Mouse (Mus musculus): ENCODE measurements around the gene Mapk8.

Gene Mapk8

DNA sequence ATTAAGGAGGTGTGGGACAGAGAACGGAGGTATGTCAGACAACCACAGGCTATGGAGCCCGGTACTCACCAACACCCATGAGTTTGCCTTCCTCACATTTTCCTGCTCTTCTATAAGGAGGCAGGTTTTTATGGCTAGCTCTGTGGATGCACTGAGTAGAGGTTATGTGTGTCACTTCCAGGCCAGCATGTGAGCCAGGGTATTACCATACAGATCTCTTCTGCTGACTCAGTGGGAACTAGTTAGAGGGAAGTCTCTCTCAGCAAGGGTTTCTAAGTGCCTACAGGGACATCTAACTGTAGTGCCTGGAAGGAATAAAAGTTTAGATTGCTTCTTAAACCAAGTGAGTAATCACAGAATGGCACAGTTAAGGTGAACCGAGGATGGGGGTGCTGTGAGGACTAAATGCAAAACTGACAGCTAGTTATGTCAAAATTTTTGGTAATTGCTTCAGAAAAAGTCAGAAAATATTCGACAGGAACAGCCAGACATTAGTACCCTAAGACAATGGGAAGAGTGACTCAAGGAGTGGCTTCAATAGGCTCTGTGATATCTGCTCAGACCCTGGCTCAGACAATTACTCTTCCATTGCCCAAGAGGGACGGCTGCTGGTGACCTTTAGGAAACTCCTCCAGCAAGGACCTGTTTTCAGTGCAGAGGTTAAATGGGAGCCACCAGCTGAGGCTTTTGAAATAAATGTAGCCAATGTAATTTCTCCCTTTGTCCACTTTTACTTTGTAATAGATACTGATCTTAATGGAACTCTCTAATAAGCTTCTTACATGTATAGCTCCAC, 48.7 kb downstream of the Mapk8 start:
- DNase-seq, result no peak

DNA sequence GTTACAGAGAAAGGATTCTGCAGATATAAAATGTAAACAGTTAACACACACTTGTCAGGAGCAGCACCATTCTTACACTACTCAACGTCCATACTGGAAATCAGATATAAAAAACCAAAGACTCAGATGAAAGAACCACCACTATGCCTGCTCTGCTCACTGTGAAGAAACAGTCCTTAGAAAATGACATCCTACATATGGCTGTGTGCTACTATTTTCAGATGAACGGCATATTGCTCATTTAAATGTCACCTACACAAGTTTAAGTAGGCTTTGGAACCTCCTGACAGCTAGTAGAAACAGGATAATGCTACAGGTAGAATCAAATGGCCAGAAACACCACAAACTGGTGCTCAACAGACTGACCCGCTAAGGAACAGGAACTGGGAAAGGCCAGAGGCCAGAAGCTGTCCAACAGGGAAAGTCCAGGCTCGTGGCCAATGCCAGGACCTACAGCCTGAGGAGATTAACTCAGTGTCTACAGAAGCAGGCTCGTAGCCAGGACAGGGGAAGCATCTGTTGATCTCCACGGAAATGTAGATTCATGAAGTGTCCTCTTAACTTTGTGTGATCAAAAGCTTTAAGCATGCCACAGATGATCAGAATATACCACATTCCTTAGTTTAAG, 66.0 kb downstream of the Mapk8 start:
- peak; percentile 40 for DNase-seq

DNA sequence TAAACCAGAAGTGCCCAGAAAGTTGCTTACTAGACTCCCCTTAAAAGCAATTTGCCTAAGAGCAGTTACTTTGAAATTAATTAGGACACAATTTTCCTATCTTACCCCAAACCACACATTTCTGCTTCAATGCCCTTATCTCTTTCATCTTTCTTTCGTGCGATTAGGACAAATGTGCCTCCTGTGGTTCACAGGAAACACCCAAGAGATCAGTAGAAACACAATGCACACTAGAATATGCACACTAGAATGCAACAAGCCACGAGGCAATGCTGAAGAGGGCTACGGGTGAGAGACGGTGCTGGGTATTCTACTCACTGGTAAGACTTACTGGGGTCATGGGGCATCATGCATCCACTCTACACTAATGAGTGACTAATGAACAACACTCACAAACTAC, 68.2 kb downstream of the Mapk8 start:
- no peak for DNase-seq

DNA sequence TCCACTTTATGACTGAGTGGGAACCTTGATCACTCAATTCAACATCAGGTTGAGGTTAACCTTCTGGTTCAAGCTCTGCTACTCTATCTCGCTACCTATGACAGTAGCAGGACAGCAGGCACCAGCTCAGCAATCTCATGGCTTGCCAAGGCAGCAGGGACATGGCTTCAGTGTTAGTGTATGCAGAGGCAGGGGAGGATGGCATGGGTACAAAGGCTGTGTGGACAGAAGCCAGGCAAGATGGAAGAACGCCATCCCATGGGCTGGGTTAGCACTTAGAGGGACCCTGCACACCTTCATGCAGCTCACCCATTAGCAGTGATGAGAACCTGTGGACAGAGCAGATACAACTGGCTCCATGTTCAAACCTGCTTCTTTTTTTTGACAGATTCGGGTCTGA, 69.7 kb downstream of the Mapk8 start:
- no peak for DNase-seq

DNA sequence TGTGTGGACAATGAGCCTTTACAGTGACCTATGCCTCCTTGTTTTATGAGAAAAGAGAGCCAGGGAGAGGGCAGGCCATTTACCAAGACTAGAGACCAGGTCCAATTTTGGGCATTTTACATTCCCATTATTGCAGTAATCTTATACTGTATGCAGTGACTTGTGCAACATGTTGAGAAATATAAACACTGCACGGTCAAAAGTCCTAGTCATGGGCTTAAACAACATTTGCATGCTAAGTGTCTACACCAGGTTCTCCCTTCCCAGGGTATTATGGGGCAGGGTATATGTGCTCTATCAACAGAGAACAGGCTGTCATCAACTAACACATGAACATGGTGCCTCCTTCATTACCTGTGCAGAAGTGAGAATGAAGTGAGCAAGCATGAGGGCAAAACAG, 72.9 kb downstream of the Mapk8 start:
- DNase-seq, result no peak

DNA sequence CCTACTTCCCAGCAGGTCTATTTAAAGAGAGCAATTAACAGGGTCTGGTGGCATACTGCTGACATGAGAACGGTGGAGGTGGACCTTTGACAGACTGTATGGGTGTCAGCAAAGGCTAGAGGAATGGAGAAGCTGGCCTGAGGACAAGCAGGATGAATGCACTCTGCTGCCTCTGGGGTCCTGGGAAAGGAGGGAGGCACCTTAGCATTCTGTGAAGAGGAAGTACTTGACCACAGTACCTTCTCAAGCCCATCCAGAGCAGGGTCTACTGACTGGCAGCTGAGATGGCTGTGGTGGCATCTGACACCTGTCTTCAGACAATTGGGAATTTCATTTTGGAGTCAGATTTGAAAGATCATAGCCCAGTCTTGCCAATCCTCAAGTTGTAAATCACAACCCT, 73.7 kb downstream of the Mapk8 start:
- DNase-seq, result no peak

DNA sequence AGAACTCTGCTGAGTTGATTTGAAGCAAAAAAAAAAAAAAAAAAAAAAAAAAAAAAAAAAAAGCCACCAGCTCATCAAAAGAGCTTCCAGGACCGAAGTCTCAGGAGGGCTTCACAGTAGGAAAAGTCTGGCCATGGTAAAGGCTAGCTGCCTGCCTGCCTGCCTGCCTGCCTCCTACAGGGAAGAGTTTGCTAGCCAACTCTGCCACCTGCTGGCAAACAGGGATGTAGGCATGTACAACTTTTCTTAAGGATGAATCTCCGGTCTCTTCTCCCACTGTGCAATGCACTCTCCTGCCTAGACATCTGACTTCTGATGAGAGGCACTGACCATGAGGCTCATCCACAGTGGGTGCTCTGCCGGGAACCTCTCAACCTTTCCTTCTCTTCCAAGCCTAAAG, 75.7 kb downstream of the Mapk8 start:
- DNase-seq, result peak; percentile 82

DNA sequence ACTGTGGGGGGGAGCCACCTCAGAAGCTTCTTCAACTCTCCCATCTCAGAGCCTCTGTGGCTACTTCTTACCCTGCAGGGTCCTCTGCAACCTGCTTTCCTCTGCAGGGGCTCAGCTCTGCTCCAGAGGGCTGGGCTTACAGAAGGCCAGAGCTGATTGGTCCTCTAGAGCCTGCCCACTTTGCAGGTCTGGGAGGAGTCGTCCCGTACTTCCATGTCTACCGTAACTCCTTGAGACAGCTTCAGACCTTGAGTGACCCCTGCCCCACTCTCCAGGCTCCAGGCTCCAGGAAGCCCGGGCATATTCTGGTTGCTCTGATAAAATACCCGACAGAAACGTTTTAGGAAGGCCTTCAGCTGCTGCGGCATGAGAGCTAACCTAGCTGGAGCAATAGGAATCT, 76.9 kb downstream of the Mapk8 start:
- DNase-seq, result peak; percentile 38

DNA sequence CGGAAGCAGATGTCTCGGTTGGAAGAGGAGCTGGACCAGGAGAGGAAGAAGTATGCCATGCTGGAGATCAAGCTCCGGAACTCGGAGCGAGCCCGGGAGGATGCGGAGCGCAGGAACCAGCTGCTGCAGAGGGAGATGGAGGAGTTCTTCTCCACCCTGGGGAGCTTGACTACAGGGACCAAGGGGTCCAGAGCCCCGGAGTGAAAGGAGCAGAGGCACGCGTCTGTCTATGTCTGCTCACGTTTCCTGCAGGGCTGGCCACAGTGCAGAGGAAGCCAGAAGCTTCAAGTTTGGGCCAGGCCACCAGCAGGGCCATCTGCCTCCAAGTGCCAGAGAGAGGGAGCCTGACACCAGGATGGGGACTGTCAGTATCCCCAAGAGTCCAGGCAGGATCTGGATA, 77.6 kb downstream of the Mapk8 start:
- DNase-seq, result no peak

DNA sequence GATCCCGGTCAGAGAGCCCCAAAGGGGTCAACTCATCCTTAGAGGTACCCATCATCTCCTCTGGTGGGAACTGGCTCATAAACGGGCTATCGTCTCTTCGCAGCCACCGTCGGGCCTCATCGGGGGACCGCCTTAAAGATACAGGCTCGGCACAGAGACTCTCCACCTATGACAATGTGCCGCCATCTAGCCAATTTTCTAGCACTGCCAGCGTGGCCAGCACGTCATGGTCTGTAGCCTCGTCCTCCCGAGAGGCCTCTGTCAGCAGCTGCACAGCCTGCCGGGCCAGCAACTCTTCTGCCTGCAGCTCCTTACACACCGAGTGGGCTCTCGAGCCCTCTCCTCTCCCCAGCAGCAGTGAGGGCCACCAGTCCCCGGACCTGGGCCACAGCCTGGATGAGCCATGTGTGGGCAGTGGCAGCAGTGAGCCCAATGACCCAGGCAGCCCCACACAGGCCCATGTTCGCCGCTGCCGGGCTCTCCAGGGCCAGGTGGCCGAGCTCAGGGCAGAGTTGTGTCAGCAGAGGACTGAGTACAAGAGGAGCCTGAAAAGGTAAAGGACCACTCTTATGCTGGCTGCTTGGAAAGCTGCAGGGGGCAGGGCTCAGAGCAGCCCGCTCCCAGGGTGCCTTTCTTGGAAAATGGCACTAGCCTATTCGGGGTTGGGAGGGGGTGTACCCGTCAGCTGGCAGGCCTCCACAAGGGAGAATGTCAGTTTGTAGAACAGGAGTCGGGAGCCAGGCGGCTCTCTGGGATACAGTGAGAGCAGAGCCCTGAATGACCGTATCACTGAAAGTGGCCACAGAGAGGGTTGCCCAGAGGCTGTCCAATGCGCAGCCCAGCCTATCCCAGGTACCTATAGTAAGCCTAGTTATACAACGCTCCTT, 79.8 kb downstream of the Mapk8 start:
- DNase-seq, result peak; percentile 6

DNA sequence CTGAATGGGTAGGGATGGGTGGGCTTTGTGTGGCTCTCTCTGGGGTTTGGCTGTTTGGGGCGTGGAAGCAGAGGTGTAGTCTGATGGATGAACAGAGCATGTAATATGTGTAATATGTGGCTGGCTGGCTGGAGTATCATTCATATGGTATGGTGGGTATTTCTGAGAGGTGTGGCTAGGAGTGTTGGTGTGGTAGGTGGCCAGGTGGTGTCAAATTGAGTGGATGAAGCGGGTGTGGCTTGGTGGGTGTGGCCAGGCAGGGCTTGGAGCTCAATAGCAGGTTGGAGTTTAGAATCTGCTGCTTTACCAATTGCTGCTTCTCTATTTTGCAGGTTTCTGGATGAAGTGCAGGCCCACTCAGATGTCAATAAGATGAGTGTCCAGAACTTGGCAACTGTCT, 82.9 kb downstream of the Mapk8 start:
- DNase-seq, result no peak

DNA sequence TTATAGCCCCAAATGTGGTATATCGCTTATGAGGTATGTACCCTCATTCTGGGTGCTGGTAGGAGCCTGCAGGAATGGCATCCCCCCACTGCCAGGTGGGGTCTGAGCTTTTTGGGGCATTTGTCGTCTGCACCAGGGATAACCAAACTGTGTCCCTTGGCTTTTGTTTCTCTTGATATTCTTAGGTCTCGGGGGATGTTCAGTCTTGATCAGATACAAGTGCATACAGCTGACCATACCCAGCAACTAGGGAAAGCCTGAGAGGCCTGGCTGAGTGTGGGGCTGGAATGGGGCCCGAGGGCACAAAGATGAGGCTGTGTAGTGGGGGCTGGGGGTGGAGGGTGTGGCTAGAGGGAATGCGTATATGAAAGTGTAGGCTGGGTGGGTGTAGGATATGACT, 83.3 kb downstream of the Mapk8 start:
- no peak for DNase-seq

DNA sequence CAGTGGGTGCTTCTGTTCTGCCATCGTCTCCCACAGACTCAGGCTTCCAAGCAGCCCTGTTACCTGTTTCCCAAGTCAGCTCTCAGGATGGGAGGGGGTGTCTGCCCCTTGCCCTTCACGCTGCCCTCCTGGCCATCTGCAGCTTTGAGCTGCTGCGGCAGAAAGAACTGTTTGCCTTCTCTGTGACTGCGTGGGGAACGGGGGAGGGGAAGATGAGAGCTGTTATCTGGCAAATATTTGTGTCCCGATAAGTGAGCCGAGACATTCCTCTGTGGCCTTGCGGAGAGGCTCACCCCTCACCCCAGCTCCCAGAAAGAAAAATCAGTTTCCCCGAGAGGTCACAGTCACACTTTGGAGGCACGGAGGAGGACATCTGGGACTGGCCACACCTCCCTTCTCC, 84.2 kb downstream of the Mapk8 start:
- DNase-seq, result no peak

DNA sequence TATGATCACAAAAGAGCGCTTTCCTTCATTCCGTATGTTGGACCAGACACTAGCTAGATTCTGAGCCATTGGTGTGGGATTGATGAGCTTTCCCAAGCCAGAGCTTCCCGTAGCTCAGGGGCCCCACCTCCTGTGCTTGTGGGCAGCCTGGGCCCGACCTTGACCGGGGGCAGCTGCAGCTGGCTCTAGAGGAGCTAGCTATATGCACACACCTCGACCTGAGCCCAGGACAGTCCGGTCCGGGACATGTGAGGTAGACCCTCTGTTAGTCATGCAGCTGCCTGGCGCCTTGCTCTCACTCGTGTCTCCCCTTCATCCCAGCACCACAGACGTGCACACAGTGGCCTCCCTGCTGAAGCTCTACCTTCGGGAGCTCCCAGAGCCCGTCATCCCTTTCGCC, 84.8 kb downstream of the Mapk8 start:
- DNase-seq, result no peak

DNA sequence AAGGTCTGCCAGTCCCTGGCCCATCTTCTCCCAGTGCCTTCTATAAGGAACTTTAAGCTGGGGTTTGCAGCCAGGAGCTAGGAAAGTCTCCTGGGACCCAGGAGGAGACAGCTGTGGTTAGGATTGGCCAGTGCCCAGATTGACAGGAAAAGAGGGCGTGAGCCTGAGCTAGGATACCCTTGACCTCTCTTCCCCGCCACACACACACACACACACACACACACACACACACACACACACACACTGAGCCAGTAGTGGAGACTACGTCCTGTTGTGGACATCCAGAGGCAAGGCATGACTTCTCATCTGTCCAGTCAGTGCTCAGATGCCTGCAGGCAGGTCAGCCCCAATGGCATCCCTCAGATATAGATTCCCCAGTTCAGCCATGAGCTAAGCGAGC, 85.4 kb downstream of the Mapk8 start:
- no peak for DNase-seq

DNA sequence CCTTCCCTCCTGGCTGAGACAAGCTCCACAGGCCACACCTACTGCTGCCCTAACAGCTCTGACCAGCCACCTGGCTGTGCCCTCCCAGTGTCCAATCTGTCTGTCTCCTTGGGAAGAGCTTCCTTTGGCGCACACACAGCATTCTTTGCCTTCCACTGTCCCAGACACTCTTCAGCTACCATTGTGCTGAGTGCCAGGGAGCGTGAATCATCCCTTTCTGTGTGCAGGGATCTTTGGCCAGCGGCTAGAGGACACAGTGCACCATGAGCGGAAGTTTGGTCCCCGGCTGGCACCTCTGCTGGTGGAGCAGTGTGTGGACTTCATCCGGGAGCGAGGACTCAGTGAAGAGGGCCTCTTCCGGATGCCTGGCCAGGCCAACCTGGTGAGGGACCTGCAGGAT, 88.1 kb downstream of the Mapk8 start:
- DNase-seq, result peak; percentile 43

DNA sequence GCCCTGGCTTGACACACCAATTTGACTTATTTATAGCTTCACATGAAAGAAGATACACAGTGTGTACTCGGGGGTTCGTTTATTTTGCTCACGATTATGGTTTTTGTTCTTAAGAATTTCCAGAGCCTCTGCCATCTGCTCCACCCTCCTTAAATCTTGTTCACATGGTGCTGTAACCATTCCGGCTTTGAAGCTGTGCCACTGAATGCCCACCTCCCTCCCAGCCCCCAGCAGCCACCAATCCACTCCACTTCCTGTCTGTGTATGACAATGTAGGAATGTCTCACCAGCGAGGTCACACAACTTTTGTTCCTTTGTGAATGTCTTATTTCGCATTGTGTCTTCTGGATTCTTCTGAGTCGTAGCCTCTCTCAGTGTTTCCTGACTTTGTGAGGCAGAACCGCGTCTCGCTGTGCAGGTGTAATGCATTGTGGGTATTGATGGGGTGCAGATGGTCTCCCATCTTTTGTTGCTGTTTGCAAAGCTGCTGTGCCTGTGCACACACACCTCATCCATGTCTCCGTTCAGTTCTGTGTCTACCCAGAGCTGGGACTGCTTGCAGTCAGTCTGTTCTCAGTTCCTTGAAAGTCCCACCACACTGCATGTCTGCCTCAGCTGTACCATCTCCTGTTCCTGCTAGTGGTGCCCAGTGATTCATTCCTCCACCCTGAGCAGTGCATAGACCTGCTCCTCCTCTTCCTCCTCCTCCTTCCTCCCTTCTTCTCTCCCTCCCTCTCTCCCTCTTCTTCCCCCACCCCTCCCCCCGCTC, 89.2 kb downstream of the Mapk8 start:
- no peak for DNase-seq

DNA sequence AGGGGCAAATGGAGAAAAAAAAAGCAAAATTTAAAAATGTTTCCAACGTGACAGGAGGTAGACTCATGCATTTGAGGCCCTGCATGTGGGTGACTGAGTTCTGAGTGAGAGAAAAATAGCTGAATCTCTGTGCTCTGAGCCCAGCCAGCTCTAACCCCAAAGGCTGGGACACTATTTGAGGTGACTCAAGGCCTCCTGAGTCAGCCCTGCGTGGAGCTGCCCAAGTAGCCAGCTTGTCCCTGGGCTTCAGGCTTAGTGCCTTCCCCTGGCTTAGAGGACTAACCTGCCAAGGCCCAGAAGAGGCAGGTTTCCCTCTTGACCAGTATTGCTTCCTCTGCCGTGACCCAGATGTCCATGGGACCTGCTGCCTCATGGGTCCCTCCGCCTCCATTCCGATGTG, 91.7 kb downstream of the Mapk8 start:
- DNase-seq, result no peak

DNA sequence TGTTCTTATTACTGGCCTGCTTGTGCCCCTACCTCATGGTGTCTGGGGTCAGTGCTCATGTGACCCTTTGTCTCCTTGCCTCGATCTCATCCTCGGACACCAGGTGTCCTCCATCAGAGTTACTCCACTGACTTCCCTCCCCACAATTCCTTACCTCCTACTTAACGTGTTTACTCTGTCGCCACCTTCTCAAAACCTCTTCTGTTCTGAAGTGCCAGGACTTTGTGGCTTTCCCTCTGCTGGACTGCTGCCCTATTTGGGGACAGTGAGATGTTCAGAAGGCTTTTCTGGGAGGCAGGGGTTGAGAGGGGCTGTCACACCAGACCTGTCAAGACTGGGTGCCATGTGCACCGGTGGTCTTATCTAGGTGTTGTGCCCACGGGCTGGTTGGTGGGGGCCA, 94.1 kb downstream of the Mapk8 start:
- no peak for DNase-seq

DNA sequence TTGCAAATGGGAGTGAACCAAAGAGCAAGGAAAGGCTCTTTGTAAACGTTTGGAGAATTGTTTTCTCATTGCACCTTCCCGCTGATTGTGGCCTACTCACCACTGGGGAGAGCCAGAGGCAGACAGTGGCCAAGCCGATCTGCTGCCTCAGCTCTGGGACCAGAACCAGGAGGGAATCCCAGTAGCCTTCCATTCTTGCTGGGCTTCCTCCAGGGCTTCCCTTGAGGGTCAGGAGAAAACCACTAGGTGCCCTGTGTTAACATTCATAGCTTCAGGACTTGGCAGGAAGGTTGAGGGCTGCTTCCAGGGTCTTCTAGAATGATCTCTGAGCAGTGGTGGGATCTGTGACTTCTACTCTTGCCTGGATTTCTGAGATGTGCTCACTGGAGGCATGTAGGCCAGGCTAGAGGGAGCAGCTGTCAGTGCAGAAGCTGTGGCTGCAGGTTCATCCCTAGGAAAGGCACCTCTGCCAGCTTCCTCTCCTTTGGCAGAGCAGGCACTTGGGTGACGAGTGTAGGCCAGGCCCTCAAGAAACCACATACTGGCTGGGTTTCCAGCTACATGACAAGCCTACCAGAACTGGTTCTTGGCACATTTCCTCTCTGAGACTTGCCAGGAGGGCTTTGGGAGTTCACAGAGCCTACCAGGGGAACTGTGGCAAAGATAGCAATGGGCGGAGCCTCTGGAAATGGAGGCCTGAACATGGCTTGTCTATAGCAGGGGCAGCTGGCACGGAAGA, 94.8 kb downstream of the Mapk8 start:
- DNase-seq, result peak; percentile 23

DNA sequence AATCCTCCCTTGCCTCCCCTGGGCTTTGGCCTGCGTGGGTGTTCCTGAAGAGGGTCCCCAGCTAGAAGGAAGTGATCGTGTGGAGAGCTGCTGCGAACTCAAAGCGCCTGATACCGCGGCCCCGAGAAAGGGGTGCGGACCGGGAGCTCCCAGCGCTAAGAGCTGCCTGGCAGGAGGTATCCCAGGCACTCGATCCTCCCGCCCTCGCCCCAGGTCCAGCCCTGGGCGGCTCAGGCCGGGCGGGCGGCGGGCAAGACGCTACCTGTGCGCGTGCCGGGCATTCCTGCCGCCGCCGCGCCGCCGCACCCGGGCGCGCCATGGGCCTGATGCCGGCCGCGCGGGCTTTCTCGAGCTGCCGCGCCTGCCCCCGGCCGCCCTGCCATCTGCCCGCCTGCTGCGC, 95.9 kb downstream of the Mapk8 start:
- peak; percentile 61 for DNase-seq

DNA sequence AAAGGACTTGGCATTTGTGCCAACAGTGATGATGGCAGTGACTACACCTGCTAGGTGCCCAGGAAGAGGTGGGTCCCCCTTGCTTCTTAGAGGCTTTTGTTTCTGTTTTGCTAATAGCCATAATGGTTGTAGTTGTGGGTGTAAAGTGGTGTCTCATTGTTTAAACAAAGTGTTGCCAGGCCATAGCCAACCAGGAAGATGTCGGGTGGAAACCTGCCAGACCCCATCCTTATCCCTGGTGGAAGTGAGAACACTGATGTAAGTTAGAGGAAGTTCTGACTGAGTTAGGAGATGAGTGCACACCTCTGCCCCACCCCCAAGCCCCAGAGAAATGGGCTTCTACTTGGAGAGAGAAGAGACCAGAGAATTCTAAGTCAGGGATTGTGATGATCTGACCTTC, 98.8 kb downstream of the Mapk8 start:
- no peak for DNase-seq

Data from kidney, postnatal 10 days (tissue).